Mouse (Mus musculus) forebrain, postnatal 0 days (tissue): ENCODE data around the gene Ttl. TPM values are rescaled to one million over a fixed set of nuclear protein-coding genes. Genes with fewer than 3 reads are reported as not detected.

Experiments used
- ATAC-seq: fragments of 200-750 bp; cut with Nextera tagmentation; 2 replicates; pipeline ENCODE4 v1.8.0; 2017; ENCODE audit warnings: mild to moderate bottlenecking, moderate library complexity
- DNase-seq: peaks from one replicate; pipeline ENCODE4 v3.0.0-alpha.2; 2015
- H3K27ac ChIP-seq: fragments of 300-500 bp; sonication (generic); 2 replicates; pipeline ENCODE4 v1.5.1; 2014; ENCODE audit warnings: low read depth, mild to moderate bottlenecking, antibody characterized with exemption, low read length, moderate library complexity, mixed read lengths
- H3K27me3 ChIP-seq: fragments of 300-500 bp; sonication (generic); 2 replicates; pipeline ENCODE4 v1.6.1; 2014; ENCODE audit warnings: mild to moderate bottlenecking, low read length, mixed read lengths; ENCODE audit not compliant: insufficient read depth
- H3K36me3 ChIP-seq: fragments of 300-500 bp; sonication (generic); 2 replicates; pipeline ENCODE4 v1.6.1; 2014; ENCODE audit warnings: mild to moderate bottlenecking, moderate library complexity; ENCODE audit not compliant: insufficient read depth
- H3K4me1 ChIP-seq: fragments of 300-500 bp; sonication (generic); 2 replicates; pipeline ENCODE4 v1.6.1; 2014; ENCODE audit warnings: antibody characterized with exemption; ENCODE audit not compliant: insufficient read depth
- H3K4me2 ChIP-seq: fragments of 300-500 bp; sonication (generic); 2 replicates; pipeline ENCODE4 v1.6.1; 2014; ENCODE audit warnings: low read depth, mild to moderate bottlenecking, moderate library complexity
- H3K4me3 ChIP-seq: fragments of 300-500 bp; sonication (generic); 2 replicates; pipeline ENCODE4 v1.5.1; 2014; ENCODE audit warnings: low read depth, low read length, mixed read lengths
- H3K9ac ChIP-seq: fragments of 300-500 bp; sonication (generic); 2 replicates; pipeline ENCODE4 v1.6.1; 2014; ENCODE audit warnings: mild to moderate bottlenecking
- H3K9me3 ChIP-seq: fragments of 300-500 bp; sonication (generic); 2 replicates; pipeline ENCODE4 v1.6.1; 2016; ENCODE audit warnings: low read length
- CTCF ChIP-seq: sonication (generic); IDR thresholded peaks from 2 replicates; pipeline ENCODE4 v1.5.1; 2016; ENCODE audit warnings: antibody characterized with exemption, control low read depth, low read depth
- WGBS: fragments of 180-500 bp; shearing (Covaris S2); extraction: QIAGEN DNeasy Blood & Tissue Kit; methylation state at CpG from one replicate; pipeline ENCODE4 v1.1.7; 2014; 5-methylcytosine and 5-hydroxymethylcytosine counted together
- polyA plus RNA-seq: library from polyadenylated mRNA; unstranded; fragments of >200 nt; fragmentation: Nextera tagmentation; extraction: Ambion mirVana; gene quantifications from 2 replicates; pipeline ENCODE4 v1.2.1, GENCODE M21; 2015
- total RNA-seq: library from RNA; depleted of rRNA; stranded (reverse); fragments of >200 nt; gene quantifications from 2 replicates; pipeline ENCODE4 v1.2.3, GENCODE M21; 2014; rRNA removed

Ttl gene
- total RNA-seq = 66.0 and 66.2 TPM in 2 replicates
- 28.0 and 31.7 TPM in 2 replicates for polyA plus RNA-seq

DNA sequence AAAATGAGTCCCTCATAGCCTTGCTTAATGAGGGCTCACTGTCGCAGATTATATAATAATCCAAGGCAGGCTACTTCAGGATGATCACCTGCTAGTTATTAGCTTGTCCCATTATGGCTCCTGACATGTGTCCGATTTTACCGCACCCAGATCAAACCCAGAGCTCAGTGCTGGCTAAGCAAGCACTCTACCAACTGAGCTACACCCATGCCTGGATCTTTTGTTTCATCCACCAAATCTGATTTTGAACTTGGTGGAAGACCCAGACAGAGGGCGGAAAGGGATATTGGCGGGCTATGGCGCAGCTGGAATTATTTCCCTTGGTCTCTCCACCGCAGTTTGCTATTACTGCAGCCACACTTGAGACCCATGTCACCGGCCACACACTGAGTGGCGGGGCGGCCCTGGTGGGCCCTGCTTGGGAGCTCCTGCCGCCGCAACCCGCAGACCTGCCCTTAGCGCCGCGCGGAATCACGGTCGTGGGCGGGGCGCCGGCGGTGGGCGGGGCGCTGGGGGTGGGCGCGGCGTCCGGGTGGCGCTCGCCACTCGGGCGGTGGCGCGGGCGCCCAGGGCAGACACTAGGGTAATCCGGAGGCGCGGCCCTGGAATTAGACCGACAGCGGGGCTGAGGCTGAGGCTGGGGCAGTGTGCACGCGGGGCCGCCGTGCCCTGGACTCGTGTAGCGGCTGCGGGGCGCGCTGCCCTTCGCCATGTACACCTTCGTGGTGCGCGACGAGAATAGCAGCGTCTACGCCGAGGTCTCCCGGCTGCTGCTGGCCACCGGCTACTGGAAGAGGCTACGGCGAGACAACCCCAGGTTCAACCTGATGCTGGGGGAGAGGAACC is at the start of gene Ttl:
Gene Ttl, plus strand, starts transcription at position 506 of the 846 bp plus-strand sequence.
- peaks cover 16% of the 10 kb centered on the region for H3K4me1 ChIP-seq
- peak; percentile 82 for DNase-seq
- peak within 1 kb of the TSS; percentile 76 for H3K27ac ChIP-seq
- peak within 1 kb of the TSS; percentile 86 for H3K9ac ChIP-seq
- no peaks in the 10 kb centered on the region for H3K9me3 ChIP-seq
- no peaks in the 10 kb centered on the region for H3K27me3 ChIP-seq
- peak within 1 kb of the TSS; percentile 81 for H3K4me2 ChIP-seq
- ATAC-seq = peak; percentile 93
- WGBS = 1% methylated on average over 60 of the region's 62 CpGs
- peak; percentile 9; the same call in 1 of the 2 replicates for TF ChIP-seq CTCF
- H3K36me3 ChIP-seq = no peaks in the 10 kb centered on the region
- peak within 1 kb of the TSS; percentile 81 for H3K4me3 ChIP-seq

DNA sequence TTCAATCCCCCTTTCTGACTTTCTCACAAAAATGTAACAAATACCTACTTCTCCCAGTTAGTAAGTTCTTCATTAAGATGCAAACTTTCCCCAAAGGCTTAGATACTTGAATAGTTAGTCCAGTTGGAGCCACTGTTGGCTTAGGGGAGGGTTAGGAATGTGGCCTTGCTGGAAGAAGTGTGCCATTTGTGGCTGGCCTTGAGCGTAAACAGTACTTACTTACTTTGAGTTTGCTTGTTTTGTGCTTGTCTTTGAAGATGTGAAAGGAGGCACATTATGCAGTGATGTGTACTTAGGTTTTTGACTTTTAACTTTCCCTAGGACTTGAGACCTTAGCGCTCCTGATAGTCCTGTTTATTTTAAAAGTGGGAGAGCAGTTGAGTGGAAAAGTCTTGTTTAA is 45.6 kb upstream of the Ttl start:
- no peak overlapping the region for H3K4me3 ChIP-seq
- no peaks in the 10 kb centered on the region for H3K9me3 ChIP-seq
- H3K27ac ChIP-seq = no peak overlapping the region
- WGBS = 88% methylated on average over 2 of the region's 2 CpGs
- H3K36me3 ChIP-seq = peaks cover 9% of the 10 kb centered on the region
- no peaks in the 10 kb centered on the region for H3K27me3 ChIP-seq
- no peaks in the 10 kb centered on the region for H3K4me1 ChIP-seq
- no peak overlapping the region for H3K9ac ChIP-seq
- no peak for DNase-seq
- no peak for TF ChIP-seq CTCF
- H3K4me2 ChIP-seq = no peak overlapping the region
- no peak for ATAC-seq

DNA sequence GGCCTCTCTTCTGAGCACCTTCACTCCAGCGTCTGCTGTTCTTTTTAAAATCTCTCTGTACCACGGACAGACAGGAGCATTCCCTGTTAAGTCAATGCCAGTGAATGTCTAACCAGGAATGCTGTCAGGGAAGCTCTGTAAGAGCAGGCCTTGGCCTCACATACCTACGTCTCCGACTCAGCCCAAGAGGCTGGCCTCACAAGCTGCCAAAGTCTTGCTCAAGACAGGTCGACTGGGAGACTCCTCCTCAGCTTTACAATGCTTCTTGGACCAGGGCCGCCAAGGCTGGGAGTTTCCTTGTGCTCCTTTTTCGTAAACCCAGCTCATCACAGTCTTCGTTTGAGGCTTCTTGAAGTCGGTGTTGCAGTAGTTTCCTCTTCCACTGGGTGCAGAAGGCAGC is 40.9 kb upstream of the Ttl start:
- Histone ChIP-seq H3K4me2 (no peak overlapping the region), H3K27me3 (no peaks in the 10 kb centered on the region), H3K4me3 (no peak overlapping the region), H3K9me3 (no peaks in the 10 kb centered on the region), H3K9ac (no peak overlapping the region), H3K27ac (no peak overlapping the region), H3K4me1 (no peaks in the 10 kb centered on the region), H3K36me3 (no peaks in the 10 kb centered on the region)
- 83% methylated on average over 9 of the region's 9 CpGs for WGBS
- TF ChIP-seq CTCF = no peak
- DNase-seq (no peak), ATAC-seq (no peak)

DNA sequence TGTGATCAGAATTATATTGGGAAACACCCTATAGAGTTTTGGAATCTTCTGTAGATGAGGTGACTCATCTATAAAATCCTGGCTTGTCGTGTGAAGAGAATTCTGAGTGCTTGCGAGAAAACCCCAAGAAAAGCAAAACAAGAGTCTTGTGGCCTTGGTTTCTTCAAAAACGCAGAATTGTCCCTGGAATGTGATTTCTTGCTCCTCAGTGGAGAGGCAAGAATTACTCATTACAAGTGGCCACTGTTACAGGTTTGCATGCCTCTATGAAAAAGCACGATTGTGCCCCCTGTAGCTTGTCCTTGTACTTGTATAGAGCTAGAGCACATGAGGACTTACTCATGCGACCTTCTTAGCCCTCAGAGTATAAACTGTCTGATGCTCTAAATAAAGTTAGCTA is 30.4 kb upstream of the Ttl start:
- H3K27me3 ChIP-seq = peaks cover 5% of the 10 kb centered on the region; the same call in 1 of the 2 replicates
- no peak overlapping the region for H3K4me3 ChIP-seq
- no peak overlapping the region for H3K4me2 ChIP-seq
- H3K4me1 ChIP-seq = 0 out of 2 replicates have a peak, but pooled peaks cover 5% of the 10 kb centered on the region
- no peak for DNase-seq
- ATAC-seq = no peak
- H3K9ac ChIP-seq = no peak overlapping the region
- TF ChIP-seq CTCF = no peak
- H3K36me3 ChIP-seq = no peaks in the 10 kb centered on the region
- no peak overlapping the region for H3K27ac ChIP-seq
- 82% methylated on average over 5 of the region's 5 CpGs for WGBS
- H3K9me3 ChIP-seq = no peaks in the 10 kb centered on the region

DNA sequence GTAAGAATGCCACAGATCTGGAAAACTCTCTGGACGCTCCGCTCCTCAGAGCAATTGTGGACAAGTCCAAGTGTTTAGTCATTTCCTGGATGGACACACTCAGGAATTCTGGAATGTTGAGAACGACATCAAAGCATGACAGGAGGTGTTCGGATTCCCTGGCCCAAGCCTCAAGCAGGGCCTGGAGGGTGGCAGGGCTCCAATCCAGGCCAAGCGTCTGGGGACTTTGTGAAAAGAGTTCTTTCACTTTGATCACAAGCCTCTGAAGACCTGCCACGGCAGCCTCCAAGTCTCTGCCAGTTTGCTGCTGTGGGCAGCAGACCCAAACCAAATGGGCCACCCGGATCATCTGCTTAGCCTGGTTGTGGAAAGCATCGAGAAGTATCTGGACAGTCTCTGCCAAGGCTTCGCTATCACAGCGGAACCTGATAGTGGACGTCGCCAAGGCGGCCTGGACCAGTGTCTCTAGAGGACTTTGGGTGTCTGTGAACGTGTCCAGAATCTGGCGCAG is 27.3 kb upstream of the Ttl start:
- H3K9ac ChIP-seq = peak overlapping the region; percentile 57
- peak overlapping the region; percentile 96 for H3K4me2 ChIP-seq
- ATAC-seq (peak; percentile 38), DNase-seq (no peak)
- no peak for TF ChIP-seq CTCF
- 0 out of 2 replicates have a peak, but pooled peaks cover 5% of the 10 kb centered on the region for H3K4me1 ChIP-seq
- H3K36me3 ChIP-seq = no peaks in the 10 kb centered on the region
- peak overlapping the region; percentile 42 for H3K4me3 ChIP-seq
- no peak overlapping the region for H3K27ac ChIP-seq
- H3K27me3 ChIP-seq = peaks cover 5% of the 10 kb centered on the region; the same call in 1 of the 2 replicates
- H3K9me3 ChIP-seq = no peaks in the 10 kb centered on the region
- WGBS = 26% methylated on average over 15 of the region's 15 CpGs

DNA sequence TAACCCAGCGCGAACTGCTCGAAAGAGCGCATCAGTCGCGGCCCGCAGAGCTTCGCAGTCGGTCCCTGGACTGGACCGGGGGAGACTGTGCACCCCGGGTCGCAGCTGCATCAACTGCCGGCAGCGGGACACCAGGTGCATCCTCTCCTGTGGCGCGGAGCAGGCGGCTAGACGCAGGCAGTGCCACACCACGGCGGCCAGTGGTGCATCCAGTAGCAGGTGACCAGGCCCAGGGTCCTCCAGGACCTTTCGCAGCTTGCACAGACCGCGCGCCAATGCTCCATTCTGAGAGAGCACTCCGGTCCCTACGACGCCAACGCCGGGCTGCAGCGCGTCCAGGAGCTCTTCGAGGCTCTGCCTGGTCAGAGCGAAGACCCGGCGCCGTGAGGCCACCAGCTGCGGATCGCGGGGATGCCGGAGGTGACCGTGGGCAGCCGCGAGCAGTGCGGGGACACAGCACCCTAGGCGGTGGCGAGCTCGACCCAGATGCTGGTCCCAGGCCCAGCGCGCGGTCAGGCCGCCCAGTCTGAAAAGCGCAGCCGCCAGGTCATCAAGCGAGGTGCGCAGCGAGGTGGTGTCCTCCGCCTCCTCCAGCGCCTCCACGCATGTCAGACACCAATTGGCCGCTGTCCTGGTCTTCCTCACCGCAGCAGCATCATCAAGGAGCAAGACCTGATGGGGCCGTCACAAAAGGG is 26.7 kb upstream of the Ttl start:
- no peak overlapping the region for H3K27ac ChIP-seq
- H3K9me3 ChIP-seq = no peaks in the 10 kb centered on the region
- ATAC-seq (peak; percentile 79), DNase-seq (peak; percentile 37)
- H3K4me2 ChIP-seq = peak overlapping the region; percentile 96
- no peak for TF ChIP-seq CTCF
- 0 out of 2 replicates have a peak, but pooled peaks cover 5% of the 10 kb centered on the region for H3K4me1 ChIP-seq
- peaks cover 5% of the 10 kb centered on the region; the same call in 1 of the 2 replicates for H3K27me3 ChIP-seq
- H3K9ac ChIP-seq = peak overlapping the region; percentile 57
- 3% methylated on average over 62 of the region's 62 CpGs for WGBS
- H3K36me3 ChIP-seq = no peaks in the 10 kb centered on the region
- peak overlapping the region; percentile 42 for H3K4me3 ChIP-seq

DNA sequence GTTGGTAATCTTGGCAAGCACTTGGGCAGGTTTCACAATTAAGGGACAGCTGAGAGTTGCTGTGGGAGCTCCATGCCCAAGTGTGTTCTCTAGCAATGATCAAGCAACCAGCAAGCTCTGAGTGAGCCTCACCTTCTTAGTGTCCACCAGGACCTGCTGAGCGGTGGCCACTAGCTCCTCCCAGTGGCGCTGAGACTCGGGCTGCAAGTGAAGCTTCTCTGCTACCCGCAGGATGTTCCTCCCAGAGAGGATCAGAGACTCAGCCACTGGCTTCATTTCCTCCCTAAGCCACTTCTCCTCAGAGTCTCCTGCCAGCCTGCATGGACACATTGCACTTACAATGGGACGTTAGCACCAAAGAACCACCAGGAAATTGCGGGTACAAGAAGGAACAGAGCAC is 25.2 kb upstream of the Ttl start:
- no peak for TF ChIP-seq CTCF
- 47% methylated on average over 6 of the region's 6 CpGs for WGBS
- Histone ChIP-seq H3K36me3 (no peaks in the 10 kb centered on the region), H3K9me3 (no peaks in the 10 kb centered on the region), H3K4me1 (0 out of 2 replicates have a peak, but pooled peaks cover 5% of the 10 kb centered on the region), H3K27ac (no peak overlapping the region), H3K4me2 (no peak overlapping the region), H3K27me3 (peaks cover 5% of the 10 kb centered on the region; the same call in 1 of the 2 replicates), H3K9ac (no peak overlapping the region), H3K4me3 (no peak overlapping the region)
- DNase-seq (no peak), ATAC-seq (no peak)
